Mouse (Mus musculus) cortical plate, adult 2 months (tissue): Measurements from ENCODE around the gene Afdn.

ENCODE experiments used
- CTCF ChIP-seq: fragments of 200-500 bp; IDR thresholded peaks from 2 replicates; pipeline ENCODE4 v1.5.1; 2011; ENCODE audit warnings: mild to moderate bottlenecking, control low read depth, low read length; ENCODE audit not compliant: insufficient read depth; ENCODE audit errors: extremely low read depth
- POLR2A ChIP-seq: fragments of 200-500 bp; IDR thresholded peaks from 2 replicates; pipeline ENCODE4 v1.6.1; 2011; ENCODE audit warnings: mild to moderate bottlenecking, low read length, control low read depth; ENCODE audit not compliant: insufficient read depth; ENCODE audit errors: extremely low read depth

GRCm38 (mm10) chr17:13938652-13939051 is 178.3 kb downstream of the Afdn start:
- TF ChIP-seq CTCF (no peak), POLR2A (no peak)
